Comparison of ENCODE assay signal across 31 mouse cellular contexts in genomic region chr2:180260610-180261480, GRCm38 (mm10). TPM values are rescaled to one million over a fixed set of nuclear protein-coding genes. Genes with fewer than 3 reads are reported as not detected.
A peak's percentile ranks its signal among the peaks of the same experiment; 100 is the strongest.
DNase-seq lines count a peak whose midpoint lies in the region; ATAC-seq and TF ChIP-seq lines count a peak whose summit lies in the region.
"Had no signal": no experiment of that assay in that cellular context is flagged by ENCODE, and none has a peak within 500 bp of the region (broad histone marks: within the 10 kb centered on the region; RNA-seq: fewer than 3 reads in every experiment).

No protein-coding gene starts in this region.

- H3K27ac ChIP-seq in heart, embryonic 13.5 days (replicated peaks): 0 out of 2 replicates have a peak overlapping the region, but pooled peaks have one; percentile 39
- no peak overlapping the region for H3K27ac ChIP-seq in heart, embryonic 12.5 days (ENCODE audit: poor library complexity, severe bottlenecking)
- H3K27ac ChIP-seq in embryonic fibroblast, embryonic 13.5 days (ENCODE audit: insufficient read depth, low read length): no peak overlapping the region
- H3K27ac ChIP-seq: forebrain, embryonic 10.5 days; hindbrain, embryonic 12.5 days; left cerebral cortex, adult 2 months; liver, embryonic 14.5 days; lung, embryonic 15.5 days; midbrain, embryonic 12.5 days had no signal

- peak; percentile 30; the same call in 1 of the 2 replicates for TF ChIP-seq POLR2A in embryonic fibroblast, embryonic 13.5 days (IDR thresholded peaks at IDR 0.05; ENCODE audit: low read depth, low read length)

- no peak for ATAC-seq in heart, embryonic 13.5 days (ENCODE audit: extremely low read depth, insufficient number of reproducible peaks, low FRiP score, low TSS enrichment)
- no peak for ATAC-seq in heart, embryonic 12.5 days (ENCODE audit: insufficient number of reproducible peaks, low FRiP score)
- no peak for ATAC-seq in megakaryocyte, adult 5-6 weeks (ENCODE audit: poor library complexity, severe bottlenecking)
- ATAC-seq: forebrain, postnatal 0 days had no signal

- no peaks in the 10 kb centered on the region for H3K9me3 ChIP-seq in heart, embryonic 13.5 days
- H3K9me3 ChIP-seq in heart, embryonic 12.5 days (replicated peaks): no peaks in the 10 kb centered on the region
- H3K9me3 ChIP-seq in megakaryocyte, embryonic 14.5 days: no peaks in the 10 kb centered on the region
- H3K9me3 ChIP-seq: forebrain, embryonic 10.5 days; hindbrain, embryonic 12.5 days; lung, embryonic 15.5 days; midbrain, embryonic 12.5 days had no signal

- WGBS in heart, embryonic 13.5 days: 60% methylated on average over 8 of the region's 8 CpGs
- 58% methylated on average over 8 of the region's 8 CpGs for WGBS in heart, embryonic 12.5 days

- H3K9ac ChIP-seq in heart, embryonic 13.5 days: no peak overlapping the region
- no peak overlapping the region for H3K9ac ChIP-seq in heart, embryonic 12.5 days
- H3K9ac ChIP-seq: forebrain, postnatal 0 days; hindbrain, embryonic 12.5 days; liver, embryonic 14.5 days; lung, embryonic 15.5 days; midbrain, embryonic 12.5 days had no signal

- peaks cover 71% of the 10 kb centered on the region for H3K36me3 ChIP-seq in heart, embryonic 13.5 days
- H3K36me3 ChIP-seq in heart, embryonic 12.5 days: peaks cover 63% of the 10 kb centered on the region
- H3K36me3 ChIP-seq in megakaryocyte, embryonic 14.5 days (replicated peaks; ENCODE audit: low read length): peaks cover 74% of the 10 kb centered on the region

- no peak overlapping the region for H3K4me2 ChIP-seq in heart, embryonic 13.5 days
- no peak overlapping the region for H3K4me2 ChIP-seq in heart, embryonic 12.5 days
- H3K4me2 ChIP-seq: hindbrain, embryonic 12.5 days; lung, embryonic 15.5 days; midbrain, embryonic 12.5 days had no signal

- DNase-seq in ZHBTc4 (ENCODE audit: low read depth, low spot score): peak; percentile 56
- no peak for DNase-seq in adrenal gland, postnatal 14 days
- DNase-seq in frontal cortex, postnatal 36 days (ENCODE audit: low spot score in 2 of 2): no peak
- DNase-seq: cerebellum, adult 18-20 months; forebrain, postnatal 0 days; kidney, adult 18-20 months; kidney, postnatal 4 days; layer of hippocampus, adult 9-11 months; lung, postnatal 36 days; right cerebral cortex, postnatal 25 days; thymus, postnatal 14 days had no signal

- no peaks in the 10 kb centered on the region for H3K27me3 ChIP-seq in heart, embryonic 13.5 days (replicated peaks)
- H3K27me3 ChIP-seq in heart, embryonic 12.5 days (replicated peaks): no peaks in the 10 kb centered on the region
- H3K27me3 ChIP-seq in megakaryocyte, embryonic 14.5 days (replicated peaks): no peaks in the 10 kb centered on the region
- H3K27me3 ChIP-seq: hindbrain, embryonic 12.5 days; lung, embryonic 15.5 days; midbrain, embryonic 12.5 days had no signal

- H3K4me3 ChIP-seq in heart, embryonic 13.5 days: no peak overlapping the region
- no peak overlapping the region for H3K4me3 ChIP-seq in heart, embryonic 12.5 days
- peak overlapping the region; percentile 46 for H3K4me3 ChIP-seq in megakaryocyte, embryonic 14.5 days (replicated peaks)
- H3K4me3 ChIP-seq in embryonic fibroblast, embryonic 13.5 days (ENCODE audit: insufficient read depth, low read length): no peak overlapping the region
- H3K4me3 ChIP-seq: forebrain, embryonic 10.5 days; hindbrain, embryonic 12.5 days; left cerebral cortex, adult 2 months; lung, embryonic 15.5 days; midbrain, embryonic 12.5 days had no signal

- no peak for TF ChIP-seq CTCF in embryonic fibroblast, embryonic 13.5 days (IDR thresholded peaks at IDR 0.05; ENCODE audit: borderline replicate concordance, insufficient read depth, low read length)

- H3K4me1 ChIP-seq in heart, embryonic 13.5 days: peaks cover 33% of the 10 kb centered on the region
- peaks cover 33% of the 10 kb centered on the region for H3K4me1 ChIP-seq in heart, embryonic 12.5 days (replicated peaks)
- H3K4me1 ChIP-seq in megakaryocyte, embryonic 14.5 days: peaks cover 55% of the 10 kb centered on the region
- peaks cover 4% of the 10 kb centered on the region; the same call in 1 of the 2 replicates for H3K4me1 ChIP-seq in embryonic fibroblast, embryonic 13.5 days (ENCODE audit: control insufficient read depth, insufficient read depth, low read length)

RNA-seq across cellular contexts. Expression of gene Rps21, which starts 3.7 kb away (rescaled TPM):
- 332 and 351 TPM in 2 replicates for polyA plus RNA-seq in heart, embryonic 13.5 days (2015; fragmentation: Nextera tagmentation; extraction: Ambion mirVana)
- polyA plus RNA-seq in heart, embryonic 12.5 days (2016; fragmentation: Nextera tagmentation; extraction: Ambion mirVana): 336 and 349 TPM in 2 replicates
- polyA plus RNA-seq in megakaryocyte, embryonic 14.5 days (2012; ENCODE audit: insufficient read depth, low replicate concordance): 99.7 and 1,213 TPM in 2 replicates
- total RNA-seq in megakaryocyte, adult 5-6 weeks (2015): 1,036 and 1,070 TPM in 2 replicates
- 1,935 and 2,289 TPM in 2 replicates for total RNA-seq in megakaryocyte, adult 5-6 weeks (2017)
- 1,138 and 1,342 TPM in 2 replicates for polyA plus RNA-seq in embryonic fibroblast, embryonic 13.5 days (2011; ENCODE audit: insufficient read length, low read depth, missing spikeins)
- total RNA-seq in adrenal gland, postnatal 14 days (2021): 787 and 921 TPM in 2 replicates

RNA-seq across cellular contexts. Expression of gene Cables2, which starts 12.5 kb away (rescaled TPM):
- polyA plus RNA-seq in heart, embryonic 13.5 days (2015; fragmentation: Nextera tagmentation; extraction: Ambion mirVana): 9.0 and 9.3 TPM in 2 replicates
- polyA plus RNA-seq in heart, embryonic 12.5 days (2016; fragmentation: Nextera tagmentation; extraction: Ambion mirVana): 15.8 and 16.2 TPM in 2 replicates
- 8.4 and 46.3 TPM in 2 replicates for polyA plus RNA-seq in megakaryocyte, embryonic 14.5 days (2012; ENCODE audit: insufficient read depth, low replicate concordance)
- 16.0 and 16.4 TPM in 2 replicates for total RNA-seq in megakaryocyte, adult 5-6 weeks (2015)
- total RNA-seq in megakaryocyte, adult 5-6 weeks (2017): 12.1 and 12.8 TPM in 2 replicates
- 12.5 and 13.4 TPM in 2 replicates for polyA plus RNA-seq in embryonic fibroblast, embryonic 13.5 days (2011; ENCODE audit: insufficient read length, low read depth, missing spikeins)
- 17.8 and 18.4 TPM in 2 replicates for total RNA-seq in adrenal gland, postnatal 14 days (2021)

RNA-seq across cellular contexts. Expression of gene Rbbp8nl, which starts 28.8 kb away (rescaled TPM):
- polyA plus RNA-seq in heart, embryonic 13.5 days (2015; fragmentation: Nextera tagmentation; extraction: Ambion mirVana): 0.05 and 0.08 TPM in 2 replicates
- polyA plus RNA-seq in heart, embryonic 12.5 days (2016; fragmentation: Nextera tagmentation; extraction: Ambion mirVana): not detected in 2 replicates
- 0.96 TPM in 1 of 2 replicates, not detected in the other for polyA plus RNA-seq in megakaryocyte, embryonic 14.5 days (2012; ENCODE audit: insufficient read depth, low replicate concordance)
- total RNA-seq in megakaryocyte, adult 5-6 weeks (2015): not detected in 2 replicates
- not detected in 2 replicates for total RNA-seq in megakaryocyte, adult 5-6 weeks (2017)
- polyA plus RNA-seq in embryonic fibroblast, embryonic 13.5 days (2011; ENCODE audit: insufficient read length, low read depth, missing spikeins): not detected in 2 replicates
- total RNA-seq in adrenal gland, postnatal 14 days (2021): not detected in 2 replicates
- total RNA-seq: adrenal gland, adult 18-20 months; adrenal gland, postnatal 4 days; forebrain, postnatal 0 days; gastrocnemius, postnatal 4 days; left cerebral cortex, adult 2 months; left cerebral cortex, postnatal 36 days; monocyte, adult 5-6 weeks had no signal
- polyA plus RNA-seq: C2C12; forebrain, postnatal 0 days; heart, embryonic 14.5 days; neural tube, embryonic 11.5 days; spleen, adult 2 months had no signal

RNA-seq across cellular contexts. Expression of gene Lama5, which starts 35.2 kb away (rescaled TPM):
- 21.6 and 22.5 TPM in 2 replicates for polyA plus RNA-seq in heart, embryonic 13.5 days (2015; fragmentation: Nextera tagmentation; extraction: Ambion mirVana)
- 31.7 and 38.1 TPM in 2 replicates for polyA plus RNA-seq in heart, embryonic 12.5 days (2016; fragmentation: Nextera tagmentation; extraction: Ambion mirVana)
- polyA plus RNA-seq in megakaryocyte, embryonic 14.5 days (2012; ENCODE audit: insufficient read depth, low replicate concordance): 0.23 and 3.4 TPM in 2 replicates
- 0.48 and 0.83 TPM in 2 replicates for total RNA-seq in megakaryocyte, adult 5-6 weeks (2015)
- total RNA-seq in megakaryocyte, adult 5-6 weeks (2017): 0.18 and 4.0 TPM in 2 replicates
- 31.0 and 51.1 TPM in 2 replicates for polyA plus RNA-seq in embryonic fibroblast, embryonic 13.5 days (2011; ENCODE audit: insufficient read length, low read depth, missing spikeins)
- 48.7 and 55.1 TPM in 2 replicates for total RNA-seq in adrenal gland, postnatal 14 days (2021)
